Mouse (Mus musculus) cerebellum, adult (tissue): ENCODE data around the gene Cnih4.

ENCODE experiments used
- ATAC-seq: cut with Nextera tagmentation; 2 replicates; pipeline ENCODE4 v1.9.2; 2017; ENCODE audit warnings: mild to moderate bottlenecking, moderate library complexity, mixed read lengths; ENCODE audit not compliant: insufficient number of reproducible peaks, low FRiP score, low TSS enrichment

Gene Cnih4

GRCm38 (mm10) chr1:181143950-181144836 is at the start of gene Cnih4, which contains the start of gene Nvl:
Cnih4 (plus strand) TSS chr1:181144693.
Nvl (minus strand) TSS chr1:181144204.
- peak; percentile 97 for ATAC-seq

GRCm38 (mm10) chr1:181117112-181117511 is 27.4 kb upstream of the Cnih4 start:
- no peak for ATAC-seq

GRCm38 (mm10) chr1:181124145-181124544 is 20.3 kb upstream of the Cnih4 start:
- ATAC-seq, result no peak

GRCm38 (mm10) chr1:181125916-181126315 is 18.6 kb upstream of the Cnih4 start:
- ATAC-seq, result no peak

GRCm38 (mm10) chr1:181126766-181127165 is 17.7 kb upstream of the Cnih4 start:
- ATAC-seq, result no peak

GRCm38 (mm10) chr1:181131915-181132314 is 12.6 kb upstream of the Cnih4 start:
- ATAC-seq, result no peak

- ATAC-seq, result no peak
Measured at GRCm38 (mm10) chr1:181138730-181139129, 5.8 kb upstream of the Cnih4 start.

- peak; percentile 42; the same call in 1 of the 2 replicates for ATAC-seq
Measured at GRCm38 (mm10) chr1:181143609-181143949, 914 bp upstream of the Cnih4 start.

GRCm38 (mm10) chr1:181144966-181145365 is 473 bp downstream of the Cnih4 start:
- ATAC-seq, result no peak

GRCm38 (mm10) chr1:181146187-181146586 is 1.7 kb downstream of the Cnih4 start:
- no peak for ATAC-seq

GRCm38 (mm10) chr1:181148540-181148939 is 4.0 kb downstream of the Cnih4 start:
- ATAC-seq, result no peak

- no peak for ATAC-seq
Measured at GRCm38 (mm10) chr1:181149373-181150017, 5.0 kb downstream of the Cnih4 start.

- ATAC-seq, result 0 out of 2 replicates have a peak, but pooled peaks have one; percentile 15
Measured at GRCm38 (mm10) chr1:181150431-181150826, 5.9 kb downstream of the Cnih4 start.

- ATAC-seq, result peak; percentile 91
Measured at GRCm38 (mm10) chr1:181150827-181151534, 6.5 kb downstream of the Cnih4 start.

GRCm38 (mm10) chr1:181151541-181151940 is 7.0 kb downstream of the Cnih4 start:
- no peak for ATAC-seq

- ATAC-seq, result no peak
Measured at GRCm38 (mm10) chr1:181167816-181168215, 23.3 kb downstream of the Cnih4 start.

- no peak for ATAC-seq
Measured at GRCm38 (mm10) chr1:181168377-181168776, 23.9 kb downstream of the Cnih4 start.

- ATAC-seq, result no peak
Measured at GRCm38 (mm10) chr1:181170210-181170609, 25.7 kb downstream of the Cnih4 start.

GRCm38 (mm10) chr1:181188925-181189324 is 44.4 kb downstream of the Cnih4 start:
- no peak for ATAC-seq

- ATAC-seq, result no peak
Measured at GRCm38 (mm10) chr1:181199446-181199845, 55.0 kb downstream of the Cnih4 start.

- no peak for ATAC-seq
Measured at GRCm38 (mm10) chr1:181210147-181210546, 65.7 kb downstream of the Cnih4 start.
